Comparison of ENCODE assay signal across 9 mouse cellular contexts in the genomic region with DNA sequence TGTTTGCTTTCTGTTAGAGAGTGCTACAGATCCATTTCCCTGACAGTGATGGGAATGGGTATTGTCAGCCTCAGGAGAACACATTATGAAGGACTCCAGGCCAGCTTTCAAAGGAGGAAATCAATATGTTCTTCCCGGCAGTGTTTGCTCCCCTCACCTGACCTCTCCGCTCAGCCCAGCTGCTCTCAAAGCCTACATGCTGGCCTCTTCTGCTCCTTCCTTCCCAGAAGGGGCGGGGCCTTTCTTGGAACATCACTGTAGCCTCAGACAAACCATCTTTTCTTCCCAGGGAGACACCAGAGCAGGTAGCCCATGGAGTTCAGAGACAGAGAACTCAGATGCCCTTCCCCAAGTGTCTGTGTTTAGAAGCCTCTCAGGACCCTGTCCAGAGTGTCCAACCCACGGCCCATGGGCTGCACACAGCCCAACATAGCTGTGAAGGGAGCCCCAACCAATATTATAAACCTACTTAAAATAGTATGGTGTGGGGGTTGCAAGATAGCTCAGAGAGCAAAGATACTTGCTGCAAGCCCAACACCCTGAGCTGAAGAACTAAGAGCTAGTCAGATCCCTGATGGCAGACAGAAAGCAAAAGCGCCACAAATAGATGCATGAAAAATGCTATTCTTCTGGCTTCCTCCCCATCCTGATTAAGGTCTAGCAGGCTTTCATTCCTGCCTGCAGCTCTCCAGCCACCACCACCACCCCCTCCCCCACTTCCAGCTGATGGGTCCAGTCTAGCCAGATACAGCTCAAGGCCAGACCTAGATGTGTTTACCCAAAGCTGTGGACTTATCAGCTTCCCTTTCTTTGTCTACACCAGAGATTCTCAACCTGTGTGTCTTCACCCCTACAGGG.
DNase-seq lines count a peak whose midpoint lies in the region; ATAC-seq and TF ChIP-seq lines count a peak whose summit lies in the region.
"Had no signal": no experiment of that assay in that cellular context is flagged by ENCODE, and none has a peak within 500 bp of the region (broad histone marks: within the 10 kb centered on the region; RNA-seq: fewer than 3 reads in every experiment).

No protein-coding gene starts in this region.

- H3K4me1 ChIP-seq in forebrain, embryonic 10.5 days = peaks cover 9% of the 10 kb centered on the region
- H3K4me1 ChIP-seq in forebrain, embryonic 16.5 days (replicated peaks; ENCODE audit: control insufficient read depth, insufficient read depth, low read length) = no peaks in the 10 kb centered on the region
- peaks cover 92% of the 10 kb centered on the region for H3K4me1 ChIP-seq in megakaryocyte, embryonic 14.5 days
- H3K4me1 ChIP-seq in intestine, postnatal 0 days (replicated peaks; ENCODE audit: control insufficient read depth, insufficient read depth, low read length) = 0 out of 2 replicates have a peak, but pooled peaks cover 14% of the 10 kb centered on the region
- H3K4me1 ChIP-seq in stomach, embryonic 14.5 days (ENCODE audit: control insufficient read depth, insufficient read depth, low read length) = peaks cover 23% of the 10 kb centered on the region

- no peak overlapping the region for H3K9ac ChIP-seq in forebrain, embryonic 16.5 days (replicated peaks; ENCODE audit: low read depth, low read length)
- no peak overlapping the region for H3K9ac ChIP-seq in intestine, postnatal 0 days (ENCODE audit: low read depth, low read length)
- H3K9ac ChIP-seq in stomach, embryonic 14.5 days (replicated peaks; ENCODE audit: low read depth, low read length) = no peak overlapping the region

- H3K36me3 ChIP-seq in forebrain, embryonic 10.5 days (replicated peaks) = no peaks in the 10 kb centered on the region
- H3K36me3 ChIP-seq in forebrain, embryonic 16.5 days (ENCODE audit: control insufficient read depth, insufficient read depth) = no peaks in the 10 kb centered on the region
- peaks cover 3% of the 10 kb centered on the region for H3K36me3 ChIP-seq in megakaryocyte, embryonic 14.5 days (replicated peaks; ENCODE audit: low read length)
- H3K36me3 ChIP-seq in intestine, postnatal 0 days (ENCODE audit: control insufficient read depth, insufficient read depth) = no peaks in the 10 kb centered on the region
- no peaks in the 10 kb centered on the region for H3K36me3 ChIP-seq in stomach, embryonic 14.5 days (ENCODE audit: control insufficient read depth, insufficient read depth, low read length)

- H3K4me3 ChIP-seq in forebrain, embryonic 10.5 days = no peak overlapping the region
- H3K4me3 ChIP-seq in forebrain, embryonic 16.5 days (replicated peaks; ENCODE audit: low read length) = no peak overlapping the region
- H3K4me3 ChIP-seq in megakaryocyte, embryonic 14.5 days (replicated peaks) = peak overlapping the region; percentile 82
- H3K4me3 ChIP-seq in intestine, postnatal 0 days (ENCODE audit: low read depth, low read length) = no peak overlapping the region
- no peak overlapping the region for H3K4me3 ChIP-seq in stomach, embryonic 14.5 days (ENCODE audit: low read depth, low read length)

- TF ChIP-seq CTCF in intestine, postnatal 0 days (IDR thresholded peaks at IDR 0.05; ENCODE audit: low read depth) = no peak

- ATAC-seq in forebrain, embryonic 16.5 days = no peak
- no peak for ATAC-seq in megakaryocyte, adult 5-6 weeks (ENCODE audit: poor library complexity, severe bottlenecking)
- peak; percentile 35 for ATAC-seq in intestine, postnatal 0 days
- peak; percentile 42; the same call in 1 of the 2 replicates for ATAC-seq in stomach, embryonic 14.5 days (ENCODE audit: insufficient number of reproducible peaks, insufficient read depth, low FRiP score, low read depth)
- no peak for ATAC-seq in erythroblast, adult 5-6 weeks (replicated peaks; ENCODE audit: low FRiP score, poor library complexity, severe bottlenecking)

- no peaks in the 10 kb centered on the region for H3K27me3 ChIP-seq in forebrain, embryonic 10.5 days (ENCODE audit: poor library complexity, severe bottlenecking)
- H3K27me3 ChIP-seq in forebrain, embryonic 16.5 days (replicated peaks; ENCODE audit: control insufficient read depth, insufficient read depth, low read length) = no peaks in the 10 kb centered on the region
- H3K27me3 ChIP-seq in megakaryocyte, embryonic 14.5 days (replicated peaks) = peaks cover 2% of the 10 kb centered on the region
- no peaks in the 10 kb centered on the region for H3K27me3 ChIP-seq in intestine, postnatal 0 days (replicated peaks; ENCODE audit: control insufficient read depth, insufficient read depth, low read length)
- H3K27me3 ChIP-seq in stomach, embryonic 14.5 days (ENCODE audit: control insufficient read depth, insufficient read depth, low read length) = no peaks in the 10 kb centered on the region

- DNase-seq in forebrain, embryonic 10.5 days (ENCODE audit: extremely low spot score, low spot score) = no peak
- no peak for DNase-seq in layer of hippocampus, postnatal 10 days (ENCODE audit: low spot score in 2 of 2)
- DNase-seq: left cerebral cortex, postnatal 4 days had no signal

- no peak overlapping the region for H3K4me2 ChIP-seq in forebrain, embryonic 16.5 days (ENCODE audit: low read length)
- H3K4me2 ChIP-seq in intestine, postnatal 0 days (replicated peaks; ENCODE audit: low read depth) = no peak overlapping the region
- no peak overlapping the region for H3K4me2 ChIP-seq in stomach, embryonic 14.5 days (replicated peaks; ENCODE audit: low read depth, low read length)

- H3K27ac ChIP-seq in forebrain, embryonic 10.5 days = peak overlapping the region; percentile 25; the same call in 1 of the 2 replicates
- H3K27ac ChIP-seq in forebrain, embryonic 16.5 days (ENCODE audit: low read length) = no peak overlapping the region
- peak overlapping the region; percentile 9 for H3K27ac ChIP-seq in intestine, postnatal 0 days (ENCODE audit: low read depth, low read length)
- peak overlapping the region; percentile 61; the same call in 1 of the 2 replicates for H3K27ac ChIP-seq in stomach, embryonic 14.5 days (ENCODE audit: low read length)

- 81% methylated on average over 5 of the region's 5 CpGs for WGBS in forebrain, embryonic 10.5 days
- WGBS in forebrain, embryonic 16.5 days = 81% methylated on average over 5 of the region's 5 CpGs
- 35% methylated on average over 5 of the region's 5 CpGs for WGBS in intestine, postnatal 0 days
- 30% methylated on average over 5 of the region's 5 CpGs for WGBS in stomach, embryonic 14.5 days

- no peaks in the 10 kb centered on the region for H3K9me3 ChIP-seq in forebrain, embryonic 10.5 days
- H3K9me3 ChIP-seq in forebrain, embryonic 16.5 days (ENCODE audit: control insufficient read depth, low read length) = no peaks in the 10 kb centered on the region
- H3K9me3 ChIP-seq in megakaryocyte, embryonic 14.5 days = no peaks in the 10 kb centered on the region
- H3K9me3 ChIP-seq in intestine, postnatal 0 days (ENCODE audit: control insufficient read depth) = no peaks in the 10 kb centered on the region
- H3K9me3 ChIP-seq in stomach, embryonic 14.5 days (ENCODE audit: control insufficient read depth, low read depth, low read length) = no peaks in the 10 kb centered on the region

Comparison
In these comparisons a context has a peak if more than half of its experiments do, and no peak if none do; other contexts are left out.
1. ATAC-seq: peak in intestine, postnatal 0 days (single experiment) and stomach, embryonic 14.5 days (single experiment); none in forebrain, embryonic 16.5 days (single experiment), megakaryocyte, adult 5-6 weeks (single experiment) and erythroblast, adult 5-6 weeks (single experiment).